Mouse (Mus musculus) kidney, adult 2 months (tissue): Measurements from ENCODE around the gene Aspdh.

Experiments
- CTCF ChIP-seq: fragments of 200-500 bp; conservative IDR thresholded peaks from 2 replicates; pipeline ENCODE4 v1.5.1; 2011; ENCODE audit warnings: low read depth, mild to moderate bottlenecking, control low read depth, low read length, moderate library complexity, mixed read lengths; ENCODE audit not compliant: insufficient read depth, insufficient read length
- POLR2A ChIP-seq: fragments of 200-500 bp; IDR thresholded peaks from one replicate; pipeline ENCODE4 v1.6.1; 2011; ENCODE audit warnings: low read depth, low read length, control low read depth

- TF ChIP-seq CTCF (no peak), POLR2A (peak; percentile 50)
These were observed 31.0 kb downstream of the Aspdh start, which contains the start of the genes Emc10 and Fam71e1 for GRCm38 (mm10) chr7:44495992-44496770.
